Mouse (Mus musculus) megakaryocyte, embryonic 14.5 days (primary cell): ENCODE measurements around the gene Fcf1.

Experiments
- FLI1 ChIP-seq: IDR thresholded peaks from 2 replicates; pipeline ENCODE4 v1.6.1; 2012; ENCODE audit warnings: low read length, inconsistent platforms, mixed read lengths
- GATA1 ChIP-seq: IDR thresholded peaks from 3 replicates; pipeline ENCODE4 v1.6.1; 2012; ENCODE audit warnings: mixed read lengths, low read length, inconsistent platforms, borderline replicate concordance

- TF ChIP-seq GATA1 (no peak), FLI1 (no peak)
Observed at GRCm38 (mm10) chr12:84969656-84970427, 855 bp upstream of the Fcf1 start.
